Mouse (Mus musculus): ENCODE results near the gene Cybc1. TPM values are rescaled to one million over a fixed set of nuclear protein-coding genes. Genes with fewer than 3 reads are reported as not detected.

Cybc1 gene
- polyA plus RNA-seq, 1 experiment: 63.3 TPM

- no peak for TF ChIP-seq POLR2A (IDR thresholded peaks at IDR 0.05; ENCODE audit: low read depth, low read length)
- no peak for TF ChIP-seq CTCF (IDR thresholded peaks at IDR 0.05; ENCODE audit: extremely low read depth, insufficient read depth, insufficient read length, insufficient replicate concordance)
- no peaks in the 10 kb centered on the region for H3K36me3 ChIP-seq (ENCODE audit: control insufficient read depth, insufficient read depth, low read length)
- H3K27ac ChIP-seq (ENCODE audit: insufficient read depth, low read length): no peak overlapping the region
- WGBS: 78% methylated on average over 2 of the region's 2 CpGs
- no peak overlapping the region for H3K4me3 ChIP-seq (ENCODE audit: extremely low read depth, insufficient read depth, insufficient read length)
- H3K27me3 ChIP-seq (ENCODE audit: control insufficient read depth, insufficient read depth, low read length): no peaks in the 10 kb centered on the region
- DNase-seq (ENCODE audit: low read depth in 1 of 2, low spot score in 2 of 2): no peak
- peaks cover 1% of the 10 kb centered on the region; the same call in 1 of the 2 replicates for H3K4me1 ChIP-seq (ENCODE audit: control insufficient read depth, insufficient read depth, insufficient read length)
Observed at GRCm38 (mm10) chr11:121198622-121199021, 30.5 kb downstream of the Cybc1 start.

- Histone ChIP-seq H3K4me1 (ENCODE audit: control insufficient read depth, insufficient read depth, insufficient read length) (no peaks in the 10 kb centered on the region), H3K36me3 (ENCODE audit: control insufficient read depth, insufficient read depth, low read length) (no peaks in the 10 kb centered on the region), H3K4me3 (ENCODE audit: extremely low read depth, insufficient read depth, insufficient read length) (no peak overlapping the region), H3K27me3 (ENCODE audit: control insufficient read depth, insufficient read depth, low read length) (no peaks in the 10 kb centered on the region), H3K27ac (ENCODE audit: insufficient read depth, low read length) (no peak overlapping the region)
- DNase-seq (ENCODE audit: low read depth in 1 of 2, low spot score in 2 of 2): no peak
- 90% methylated on average over 3 of the region's 3 CpGs for WGBS
- no peak for TF ChIP-seq CTCF (IDR thresholded peaks at IDR 0.05; ENCODE audit: extremely low read depth, insufficient read depth, insufficient read length, insufficient replicate concordance)
- TF ChIP-seq POLR2A (IDR thresholded peaks at IDR 0.05; ENCODE audit: low read depth, low read length): no peak
Observed at GRCm38 (mm10) chr11:121193415-121193814, 35.7 kb downstream of the Cybc1 start.

GRCm38 (mm10) chr11:121192742-121193141 lies 36.4 kb downstream of the Cybc1 start:
- WGBS: 87% methylated on average over 2 of the region's 2 CpGs
- Histone ChIP-seq H3K27me3 (ENCODE audit: control insufficient read depth, insufficient read depth, low read length) (no peaks in the 10 kb centered on the region), H3K36me3 (ENCODE audit: control insufficient read depth, insufficient read depth, low read length) (no peaks in the 10 kb centered on the region)

GRCm38 (mm10) chr11:121189681-121190080 lies 39.4 kb downstream of the Cybc1 start:
- H3K4me3 ChIP-seq (ENCODE audit: extremely low read depth, insufficient read depth, insufficient read length): no peak overlapping the region
- WGBS: 92% methylated on average over 3 of the region's 3 CpGs
- DNase-seq (ENCODE audit: low read depth in 1 of 2, low spot score in 2 of 2): no peak
- H3K27me3 ChIP-seq (ENCODE audit: control insufficient read depth, insufficient read depth, low read length): no peaks in the 10 kb centered on the region
- no peaks in the 10 kb centered on the region for H3K4me1 ChIP-seq (ENCODE audit: control insufficient read depth, insufficient read depth, insufficient read length)
- H3K36me3 ChIP-seq (ENCODE audit: control insufficient read depth, insufficient read depth, low read length): no peaks in the 10 kb centered on the region; the same call in 1 of the 2 replicates
- TF ChIP-seq CTCF (IDR thresholded peaks at IDR 0.05; ENCODE audit: extremely low read depth, insufficient read depth, insufficient read length, insufficient replicate concordance) (no peak), POLR2A (IDR thresholded peaks at IDR 0.05; ENCODE audit: low read depth, low read length) (no peak)
- H3K27ac ChIP-seq (ENCODE audit: insufficient read depth, low read length): no peak overlapping the region

More at GRCm38 (mm10) chr11:121192742-121193141, 36.4 kb downstream of the Cybc1 start:
- Histone ChIP-seq H3K4me1 (ENCODE audit: control insufficient read depth, insufficient read depth, insufficient read length) (no peaks in the 10 kb centered on the region), H3K27ac (ENCODE audit: insufficient read depth, low read length) (no peak overlapping the region), H3K4me3 (ENCODE audit: extremely low read depth, insufficient read depth, insufficient read length) (no peak overlapping the region)
- DNase-seq (ENCODE audit: low read depth in 1 of 2, low spot score in 2 of 2): no peak
- no peak for TF ChIP-seq POLR2A (IDR thresholded peaks at IDR 0.05; ENCODE audit: low read depth, low read length)
- TF ChIP-seq CTCF (IDR thresholded peaks at IDR 0.05; ENCODE audit: extremely low read depth, insufficient read depth, insufficient read length, insufficient replicate concordance): no peak

- DNase-seq (ENCODE audit: low read depth in 1 of 2, low spot score in 2 of 2): peak; percentile 18 to 31
- no peak for TF ChIP-seq POLR2A (IDR thresholded peaks at IDR 0.05; ENCODE audit: low read depth, low read length)
- TF ChIP-seq CTCF (IDR thresholded peaks at IDR 0.05; ENCODE audit: extremely low read depth, insufficient read depth, insufficient read length, insufficient replicate concordance): peak; percentile 82; the same call in 1 of the 2 replicates
- WGBS: 72% methylated on average over 12 of the region's 12 CpGs
- H3K4me1 ChIP-seq (ENCODE audit: control insufficient read depth, insufficient read depth, insufficient read length): no peaks in the 10 kb centered on the region
- H3K27me3 ChIP-seq (ENCODE audit: control insufficient read depth, insufficient read depth, low read length): no peaks in the 10 kb centered on the region
- no peak overlapping the region for H3K27ac ChIP-seq (ENCODE audit: insufficient read depth, low read length)
- no peaks in the 10 kb centered on the region; the same call in 1 of the 2 replicates for H3K36me3 ChIP-seq (ENCODE audit: control insufficient read depth, insufficient read depth, low read length)
- no peak overlapping the region for H3K4me3 ChIP-seq (ENCODE audit: extremely low read depth, insufficient read depth, insufficient read length)
Observed at GRCm38 (mm10) chr11:121176285-121177270, 52.5 kb downstream of the Cybc1 start.

- WGBS: 78% methylated on average over 3 of the region's 3 CpGs
- Histone ChIP-seq H3K36me3 (ENCODE audit: control insufficient read depth, insufficient read depth, low read length) (no peaks in the 10 kb centered on the region), H3K27ac (ENCODE audit: insufficient read depth, low read length) (no peak overlapping the region), H3K27me3 (ENCODE audit: control insufficient read depth, insufficient read depth, low read length) (no peaks in the 10 kb centered on the region), H3K4me1 (ENCODE audit: control insufficient read depth, insufficient read depth, insufficient read length) (no peaks in the 10 kb centered on the region), H3K4me3 (ENCODE audit: extremely low read depth, insufficient read depth, insufficient read length) (no peak overlapping the region)
- TF ChIP-seq POLR2A (IDR thresholded peaks at IDR 0.05; ENCODE audit: low read depth, low read length) (no peak), CTCF (IDR thresholded peaks at IDR 0.05; ENCODE audit: extremely low read depth, insufficient read depth, insufficient read length, insufficient replicate concordance) (no peak)
- DNase-seq (ENCODE audit: low read depth in 1 of 2, low spot score in 2 of 2): no peak
Observed at GRCm38 (mm10) chr11:121174234-121174633, 54.9 kb downstream of the Cybc1 start.

All from spleen, adult 2 months (tissue).